Mouse (Mus musculus) liver, postnatal 0 days (tissue): ENCODE data around the gene Hcls1. TPM values are rescaled to one million over a fixed set of nuclear protein-coding genes. Genes with fewer than 3 reads are reported as not detected.

Experiments
- ATAC-seq: fragments of 200-750 bp; cut with Nextera tagmentation; 2 replicates; pipeline ENCODE4 v1.8.0; 2017; ENCODE audit warnings: mild to moderate bottlenecking, moderate library complexity
- DNase-seq: peaks from one replicate; pipeline ENCODE4 v3.0.0-alpha.2; 2016
- H3K27ac ChIP-seq: fragments of 300-500 bp; sonication (generic); 2 replicates; pipeline ENCODE4 v1.5.1; 2014; ENCODE audit warnings: antibody characterized with exemption, moderate library complexity, mild to moderate bottlenecking, low read depth
- H3K27me3 ChIP-seq: fragments of 300-500 bp; sonication (generic); 2 replicates; pipeline ENCODE4 v1.6.1; 2014; ENCODE audit warnings: low read length, control low read depth, mixed read lengths; ENCODE audit not compliant: insufficient read depth
- H3K36me3 ChIP-seq: fragments of 300-500 bp; sonication (generic); replicated peaks from 2 replicates; pipeline ENCODE4 v1.6.1; 2014; ENCODE audit warnings: mild to moderate bottlenecking, control low read depth, low read length, moderate library complexity, mixed read lengths; ENCODE audit not compliant: insufficient read depth
- H3K4me1 ChIP-seq: fragments of 300-500 bp; sonication (generic); 2 replicates; pipeline ENCODE4 v1.6.1; 2014; ENCODE audit warnings: antibody characterized with exemption, mild to moderate bottlenecking, control low read depth; ENCODE audit not compliant: insufficient read depth
- H3K4me2 ChIP-seq: fragments of 300-500 bp; sonication (generic); 2 replicates; pipeline ENCODE4 v1.6.1; 2014; ENCODE audit warnings: low read depth, mild to moderate bottlenecking, low read length, moderate library complexity, mixed read lengths
- H3K4me3 ChIP-seq: fragments of 300-500 bp; sonication (generic); 2 replicates; pipeline ENCODE4 v1.5.1; 2014; ENCODE audit warnings: low read depth, low read length
- H3K9ac ChIP-seq: fragments of 300-500 bp; sonication (generic); replicated peaks from 2 replicates; pipeline ENCODE4 v1.6.1; 2014; ENCODE audit warnings: mild to moderate bottlenecking, moderate library complexity
- H3K9me3 ChIP-seq: fragments of 300-500 bp; sonication (generic); 2 replicates; pipeline ENCODE4 v1.6.1; 2016; ENCODE audit warnings: mild to moderate bottlenecking, control low read depth, low read length, mixed read lengths
- CTCF ChIP-seq: sonication (generic); IDR thresholded peaks from 2 replicates; pipeline ENCODE4 v1.5.1; 2016; ENCODE audit warnings: antibody characterized with exemption, low read depth
- EP300 ChIP-seq: IDR thresholded peaks from 2 replicates; pipeline ENCODE4 v1.6.1; 2016; ENCODE audit warnings: antibody characterized with exemption, low read depth, mild to moderate bottlenecking
- whole genome bisulfite sequencing: fragments of 180-500 bp; shearing (Covaris S2); extraction: QIAGEN DNeasy Blood & Tissue Kit; methylation state at CpG from one replicate; pipeline ENCODE4 v1.1.7; 2014; ENCODE audit not compliant: insufficient replicate concordance; 5-methylcytosine and 5-hydroxymethylcytosine counted together
- polyA plus RNA-seq: library from polyadenylated mRNA; unstranded; fragments of >200 nt; fragmentation: Nextera tagmentation; extraction: Ambion mirVana; gene quantifications from 2 replicates; pipeline ENCODE4 v1.2.1, GENCODE M21; 2015

Hcls1 gene
- polyA plus RNA-seq, 1 experiment from 2014 or later = 17.7 TPM

- DNase-seq (no peak), ATAC-seq (peak; percentile 67)
- no peak overlapping the region for H3K27ac ChIP-seq
- H3K4me3 ChIP-seq = peak overlapping the region; percentile 77
- peaks cover 5% of the 10 kb centered on the region; the same call in 1 of the 2 replicates for H3K36me3 ChIP-seq
- TF ChIP-seq CTCF (no peak), EP300 (no peak)
- no peaks in the 10 kb centered on the region for H3K27me3 ChIP-seq
- H3K9me3 ChIP-seq = no peaks in the 10 kb centered on the region
- peaks cover 13% of the 10 kb centered on the region for H3K4me1 ChIP-seq
- peak overlapping the region; percentile 79 for H3K9ac ChIP-seq
- WGBS = 0% methylated on average over 26 of the region's 26 CpGs
- peak overlapping the region; percentile 87 for H3K4me2 ChIP-seq
These were observed 77.1 kb downstream of the Hcls1 start for GRCm38 (mm10) chr16:37011922-37012289.

GRCm38 (mm10) chr16:37012336-37012735, 77.6 kb downstream of the Hcls1 start:
- no peak for TF ChIP-seq CTCF
- no peak for TF ChIP-seq EP300
- H3K4me2 ChIP-seq = peak overlapping the region; percentile 87
- H3K4me3 ChIP-seq = peak overlapping the region; percentile 77
- no peaks in the 10 kb centered on the region for H3K27me3 ChIP-seq
- H3K9me3 ChIP-seq = no peaks in the 10 kb centered on the region
- 29% methylated on average over 5 of the region's 5 CpGs for WGBS
- no peak for ATAC-seq
- H3K27ac ChIP-seq = no peak overlapping the region
- no peak for DNase-seq
- peak overlapping the region; percentile 79 for H3K9ac ChIP-seq
- peaks cover 13% of the 10 kb centered on the region for H3K4me1 ChIP-seq
- H3K36me3 ChIP-seq = peaks cover 5% of the 10 kb centered on the region; the same call in 1 of the 2 replicates

Other genes with a start within 250 kb of the Hcls1 start
- 0.19 and 0.30 TPM in 2 replicates for gene Ildr1, start 241.0 kb upstream of the Hcls1 start, polyA plus RNA-seq
- gene Slc15a2, start 150.0 kb upstream of the Hcls1 start, polyA plus RNA-seq = 0.20 and 1.8 TPM in 2 replicates
- gene Iqcb1, start 106.6 kb upstream of the Hcls1 start, polyA plus RNA-seq = 6.8 and 7.8 TPM in 2 replicates
- 0.70 and 1.3 TPM in 2 replicates for gene Eaf2, start 60.0 kb upstream of the Hcls1 start, polyA plus RNA-seq
- 38.7 and 42.2 TPM in 2 replicates for gene Golgb1, start 59.8 kb upstream of the Hcls1 start, polyA plus RNA-seq
- 0.06 TPM in 1 of 2 replicates, not detected in the other for gene Fbxo40, start 55.5 kb downstream of the Hcls1 start, polyA plus RNA-seq
- 2.3 and 2.7 TPM in 2 replicates for gene Polq, start 76.8 kb downstream of the Hcls1 start, polyA plus RNA-seq